Mouse (Mus musculus) MEL (cell line): ENCODE measurements at regions not wholly inside any gene's neighbourhood (a gene's known extent, or its start where the extent isn't known, plus 50 kb on each side); places are given as distances from the start of the nearest gene placed in this dataset.

Experiments
- DNase-seq: peaks from one replicate; pipeline ENCODE4 v3.0.0; 2011; ENCODE audit warnings: low read depth, low spot score
- H3K27ac ChIP-seq: 2 replicates; pipeline ENCODE4 v1.5.1; 2012; ENCODE audit warnings: low read depth, mild to moderate bottlenecking, control low read depth, low read length, moderate library complexity; ENCODE audit not compliant: control insufficient read depth
- H3K27me3 ChIP-seq, 2 experiments: fragments of 150-350 bp in 1 of 2; sonication (generic) in 1 of 2; 2 replicates each; pipeline ENCODE4 v1.6.1; 2012; ENCODE audit warnings: low read length in 2 of 2, mild to moderate bottlenecking in 2 of 2, improper control_type of control experiment in 1 of 2, moderate library complexity in 1 of 2; ENCODE audit not compliant: insufficient read depth in 2 of 2, control insufficient read depth in 1 of 2
- H3K36me3 ChIP-seq, 2 experiments: 2 replicates each; pipeline ENCODE4 v1.6.1; 2012 to 2014; ENCODE audit warnings: low read length in 2 of 2, improper control_type of control experiment in 1 of 2, inconsistent platforms in 1 of 2, mild to moderate bottlenecking in 1 of 2; ENCODE audit not compliant: insufficient read depth in 2 of 2, control insufficient read depth in 1 of 2
- H3K4me1 ChIP-seq, 2 experiments: fragments of 150-350 bp in 1 of 2; sonication (generic) in 1 of 2; 2 replicates each; pipeline ENCODE4 v1.6.1; 2012; ENCODE audit warnings: low read length in 2 of 2, improper control_type of control experiment in 1 of 2, mild to moderate bottlenecking in 1 of 2; ENCODE audit not compliant: insufficient read depth in 2 of 2, control insufficient read depth in 1 of 2
- H3K4me3 ChIP-seq, 2 experiments: fragments of 150-350 bp in 1 of 2; sonication (generic) in 1 of 2; 2 replicates each; pipeline ENCODE4 v1.5.1; 2012; ENCODE audit warnings: low read depth in 2 of 2, low read length in 2 of 2, mild to moderate bottlenecking in 2 of 2, moderate library complexity in 2 of 2, control low read depth in 1 of 2, improper control_type of control experiment in 1 of 2; ENCODE audit not compliant: control insufficient read depth in 1 of 2, insufficient read depth in 1 of 2
- H3K79me2 ChIP-seq: 2 replicates; pipeline ENCODE4 v1.6.1; 2012; ENCODE audit warnings: mild to moderate bottlenecking, low read length, moderate library complexity; ENCODE audit not compliant: control insufficient read depth, poor library complexity, insufficient read depth
- H3K9ac ChIP-seq: 2 replicates; pipeline ENCODE4 v1.6.1; 2012; ENCODE audit warnings: low read depth, mild to moderate bottlenecking, control low read depth, low read length, moderate library complexity; ENCODE audit not compliant: control insufficient read depth, poor library complexity, severe bottlenecking
- H3K9me3 ChIP-seq: fragments of 150-350 bp; sonication (generic); replicated peaks from 2 replicates; pipeline ENCODE4 v1.6.1; 2012; ENCODE audit warnings: mild to moderate bottlenecking, low read length, improper control_type of control experiment, moderate library complexity; ENCODE audit not compliant: insufficient read depth
- CHD2 ChIP-seq: IDR thresholded peaks from 2 replicates; pipeline ENCODE4 v1.6.1; 2011; ENCODE audit warnings: low read length, improper control_type of control experiment
- CTCF ChIP-seq, 3 experiments: IDR thresholded peaks in 2 of 3; conservative IDR thresholded peaks in 1 of 3; 2 replicates each; pipeline ENCODE4 v1.5.1; 2011 to 2012; ENCODE audit warnings: low read length in 3 of 3, low read depth in 2 of 3, mild to moderate bottlenecking in 2 of 3, improper control_type of control experiment in 1 of 3, inconsistent platforms in 1 of 3, mixed read lengths in 1 of 3, moderate library complexity in 1 of 3; ENCODE audit not compliant: control insufficient read depth in 1 of 3, insufficient read depth in 1 of 3, poor library complexity in 1 of 3, severe bottlenecking in 1 of 3
- E2F4 ChIP-seq: IDR thresholded peaks from 2 replicates; pipeline ENCODE4 v1.6.1; 2011; ENCODE audit warnings: low read depth, low read length, improper control_type of control experiment, borderline replicate concordance
- GABPA ChIP-seq: IDR thresholded peaks from 2 replicates; pipeline ENCODE4 v1.6.1; 2012; ENCODE audit warnings: low read depth, mild to moderate bottlenecking, inconsistent platforms, low read length, improper control_type of control experiment, moderate library complexity
- GATA1 ChIP-seq: IDR thresholded peaks from 2 replicates; pipeline ENCODE4 v1.6.1; 2011; ENCODE audit warnings: low read depth, low read length, improper control_type of control experiment
- MAFK ChIP-seq: IDR thresholded peaks from 2 replicates; pipeline ENCODE4 v1.6.1; 2011; ENCODE audit warnings: low read depth, mild to moderate bottlenecking, low read length, improper control_type of control experiment, borderline replicate concordance
- MAX ChIP-seq: IDR thresholded peaks from 2 replicates; pipeline ENCODE4 v1.6.1; 2011; ENCODE audit warnings: low read length, improper control_type of control experiment
- MXI1 ChIP-seq: IDR thresholded peaks from 2 replicates; pipeline ENCODE4 v1.6.1; 2011; ENCODE audit warnings: mild to moderate bottlenecking, low read depth, low read length, improper control_type of control experiment
- POLR2A ChIP-seq, 2 experiments: IDR thresholded peaks; 2 replicates each; pipeline ENCODE4 v1.6.1; 2011 to 2012; ENCODE audit warnings: low read length in 2 of 2, mild to moderate bottlenecking in 2 of 2, control low read depth in 1 of 2, improper control_type of control experiment in 1 of 2, low read depth in 1 of 2, moderate library complexity in 1 of 2; ENCODE audit not compliant: control insufficient read depth in 1 of 2, insufficient read depth in 1 of 2, poor library complexity in 1 of 2
- POLR2AphosphoS2 ChIP-seq: IDR thresholded peaks from 2 replicates; pipeline ENCODE4 v1.6.1; 2011; ENCODE audit warnings: low read length, improper control_type of control experiment
- RAD21 ChIP-seq: IDR thresholded peaks from 2 replicates; pipeline ENCODE4 v1.6.1; 2011; ENCODE audit warnings: mild to moderate bottlenecking, low read depth, low read length, improper control_type of control experiment
- SIN3A ChIP-seq: IDR thresholded peaks from 2 replicates; pipeline ENCODE4 v1.6.1; 2012; ENCODE audit warnings: low read length, improper control_type of control experiment, inconsistent platforms
- TAL1 ChIP-seq: IDR thresholded peaks from 2 replicates; pipeline ENCODE4 v1.6.1; 2012; ENCODE audit warnings: mild to moderate bottlenecking, inconsistent platforms, low read length, moderate library complexity, mixed read lengths
- TBP ChIP-seq: IDR thresholded peaks from 2 replicates; pipeline ENCODE4 v1.8.0; 2011; ENCODE audit warnings: low read depth, low read length, improper control_type of control experiment
- UBTF ChIP-seq: IDR thresholded peaks from 2 replicates; pipeline ENCODE4 v1.6.1; 2012; ENCODE audit warnings: low read depth, mild to moderate bottlenecking, inconsistent platforms, low read length, improper control_type of control experiment, moderate library complexity, borderline replicate concordance; ENCODE audit not compliant: insufficient read depth
- USF1 ChIP-seq: IDR thresholded peaks from 2 replicates; pipeline ENCODE4 v1.6.1; 2014; ENCODE audit warnings: low read depth, mild to moderate bottlenecking, inconsistent platforms, low read length, improper control_type of control experiment, moderate library complexity
- ZC3H11A ChIP-seq: IDR thresholded peaks from 2 replicates; pipeline ENCODE4 v1.6.1; 2012; ENCODE audit warnings: low read depth, mild to moderate bottlenecking, inconsistent platforms, low read length, improper control_type of control experiment
- ZMIZ1 ChIP-seq: IDR thresholded peaks from 2 replicates; pipeline ENCODE4 v1.6.1; 2012; ENCODE audit warnings: low read depth, mild to moderate bottlenecking, inconsistent platforms, low read length, improper control_type of control experiment, moderate library complexity
- ZNF384 ChIP-seq: IDR thresholded peaks from 2 replicates; pipeline ENCODE4 v1.6.1; 2012; ENCODE audit warnings: low read depth, mild to moderate bottlenecking, inconsistent platforms, low read length, improper control_type of control experiment

DNA sequence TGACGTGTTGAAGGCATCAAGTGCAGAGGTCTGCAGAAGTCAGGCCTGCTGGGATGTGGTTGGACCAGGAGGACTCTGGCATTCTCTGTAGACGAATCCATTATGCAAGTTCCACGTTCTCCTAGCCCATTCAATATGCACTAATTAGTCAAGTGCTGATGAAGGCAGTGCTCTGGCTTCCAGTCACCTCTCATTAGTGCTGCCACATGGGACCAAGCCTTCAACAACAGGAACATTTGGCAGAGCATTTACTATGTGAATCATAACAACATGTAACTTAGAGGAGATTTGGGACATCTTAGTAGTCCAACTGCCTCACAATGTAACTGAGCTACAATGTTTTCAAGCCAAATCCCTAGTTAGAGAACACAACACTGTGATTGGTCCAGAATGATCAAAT lies 92.5 kb downstream of the Nfkbiz start:
- Histone ChIP-seq H3K9me3 (no peaks in the 10 kb centered on the region), H3K79me2 (no peaks in the 10 kb centered on the region), H3K4me1 (no peaks in the 10 kb centered on the region), H3K27ac (no peak overlapping the region), H3K36me3 (no peaks in the 10 kb centered on the region), H3K27me3 (peaks cover 5 to 6% of the 10 kb centered on the region in 2 experiments; a peak in 3 of 4 replicates), H3K4me3 (no peak overlapping the region), H3K9ac (no peak overlapping the region)
- TF ChIP-seq POLR2A (IDR thresholded peaks at IDR 0.05; ENCODE audit: control insufficient read depth in 1 of 2, insufficient read depth in 1 of 2, low read depth in 1 of 2, low read length in 2 of 2, poor library complexity in 1 of 2) = no peak
- no peak for DNase-seq

DNA sequence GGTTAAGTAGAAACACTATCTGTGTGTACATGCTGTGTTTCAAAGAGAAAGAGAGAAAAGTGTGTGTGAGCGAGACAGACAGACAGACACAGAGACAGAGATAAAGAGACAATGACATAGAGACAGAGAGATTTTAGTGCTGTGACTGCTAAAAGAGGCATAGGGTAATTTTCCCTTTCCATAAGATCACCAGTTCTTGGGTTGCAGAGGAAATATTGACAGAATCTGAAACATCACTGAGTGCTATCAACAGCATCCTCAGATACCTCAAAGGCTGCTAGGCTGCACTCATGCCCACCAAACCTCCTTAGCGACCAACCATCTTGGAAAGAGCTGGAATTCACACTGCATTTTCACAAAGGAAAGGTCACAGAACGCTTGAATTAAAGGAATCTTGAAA lies 93.6 kb downstream of the Nfkbiz start:
- no peak overlapping the region for H3K27ac ChIP-seq
- no peaks in the 10 kb centered on the region for H3K79me2 ChIP-seq
- no peaks in the 10 kb centered on the region for H3K36me3 ChIP-seq
- H3K4me3 ChIP-seq = no peak overlapping the region
- no peaks in the 10 kb centered on the region for H3K9me3 ChIP-seq
- H3K9ac ChIP-seq = no peak overlapping the region
- no peak for DNase-seq
- H3K4me1 ChIP-seq = no peaks in the 10 kb centered on the region
- no peak for TF ChIP-seq TAL1
- TF ChIP-seq ZMIZ1 = no peak
- TF ChIP-seq UBTF = no peak
- TF ChIP-seq USF1 = no peak
- TF ChIP-seq TBP = no peak
- no peak for TF ChIP-seq ZNF384
- peaks cover 3 to 6% of the 10 kb centered on the region in 2 experiments; a peak in 3 of 4 replicates for H3K27me3 ChIP-seq

DNA sequence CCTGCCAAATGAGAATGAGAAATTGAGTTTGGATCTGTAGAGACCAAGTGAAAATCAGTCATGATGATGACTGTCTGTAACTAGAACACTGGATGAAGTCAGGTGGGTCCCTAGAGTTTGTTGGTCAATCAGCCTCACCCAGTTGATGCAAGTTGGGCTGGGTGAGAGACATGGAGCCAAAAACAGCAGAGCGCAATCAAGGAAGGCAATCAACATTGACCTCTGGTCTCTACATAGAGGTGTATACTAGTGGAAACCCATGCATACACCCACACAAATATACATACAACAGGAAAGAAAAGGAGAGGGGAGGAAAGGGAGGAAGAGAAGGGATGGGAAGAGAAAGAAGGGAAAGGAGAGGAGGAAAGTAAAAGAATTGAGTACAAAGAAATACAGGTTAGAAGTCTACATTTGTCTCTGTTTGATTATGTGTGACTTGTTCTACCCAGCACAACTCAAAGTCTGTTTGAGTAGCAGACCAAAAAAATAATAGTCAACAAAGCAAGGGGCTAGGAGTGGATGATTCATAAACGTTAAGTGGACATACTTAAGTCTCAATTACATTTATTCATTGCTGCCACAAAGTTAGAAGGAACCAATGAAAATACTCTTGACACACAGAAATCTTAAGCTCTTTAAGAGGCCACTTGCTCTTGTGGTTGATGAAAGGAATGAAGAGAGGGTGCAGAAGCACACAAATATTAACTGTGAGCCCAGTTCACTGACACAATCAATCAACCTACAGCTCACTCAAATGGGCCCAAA lies 97.4 kb downstream of the Nfkbiz start:
- no peak overlapping the region for H3K27ac ChIP-seq
- no peak overlapping the region for H3K4me3 ChIP-seq
- no peaks in the 10 kb centered on the region for H3K79me2 ChIP-seq
- TF ChIP-seq MAX (no peak), UBTF (no peak), GABPA (no peak), ZC3H11A (no peak), CTCF (IDR thresholded peaks at IDR 0.05 in 2 of 3, conservative IDR thresholded peaks at IDR 0.05 in 1 of 3; ENCODE audit: control insufficient read depth in 1 of 3, insufficient read depth in 1 of 3, low read depth in 2 of 3, low read length in 3 of 3, poor library complexity in 1 of 3, severe bottlenecking in 1 of 3) (no peak), CHD2 (no peak), MAFK (no peak), ZMIZ1 (no peak), GATA1 (no peak), E2F4 (no peak), SIN3A (no peak), MXI1 (no peak), POLR2A (IDR thresholded peaks at IDR 0.05; ENCODE audit: control insufficient read depth in 1 of 2, insufficient read depth in 1 of 2, low read depth in 1 of 2, low read length in 2 of 2, poor library complexity in 1 of 2) (no peak), ZNF384 (no peak), POLR2AphosphoS2 (no peak), RAD21 (no peak)
- H3K4me1 ChIP-seq = no peaks in the 10 kb centered on the region
- no peak overlapping the region for H3K9ac ChIP-seq
- H3K9me3 ChIP-seq = no peaks in the 10 kb centered on the region
- no peak for DNase-seq
- H3K36me3 ChIP-seq = no peaks in the 10 kb centered on the region
- H3K27me3 ChIP-seq = no peaks in the 10 kb centered on the region; a peak in 1 of 4 replicates
